Mouse (Mus musculus): Measurements from ENCODE around the gene Noc4l. TPM values are rescaled to one million over a fixed set of nuclear protein-coding genes. Genes with fewer than 3 reads are reported as not detected.
A peak's percentile ranks its signal among the peaks of the same experiment; 100 is the strongest.

Gene Noc4l
- 10 to 100 TPM; 20.3 to 25.1 TPM for total RNA-seq (2021)

GRCm38 (mm10) chr5:110652719-110653648 lies at the start of gene Noc4l, which contains the start of gene Ddx51:
Gene Noc4l, minus strand, starts transcription at chr5:110653417.
Gene Ddx51, plus strand, starts transcription at chr5:110653451.
- peak; percentile 95 to 97 for DNase-seq (ENCODE audit: low spot score in 2 of 2)
- intact Hi-C loops (cut with DNase I): no loop called here

- intact Hi-C loops (cut with DNase I): no loop called here
- no peak for DNase-seq (ENCODE audit: low spot score in 2 of 2)
Observed at GRCm38 (mm10) chr5:110698617-110699016, 45.4 kb upstream of the Noc4l start.

- intact Hi-C loops (cut with DNase I): no loop called here
- no peak for DNase-seq (ENCODE audit: low spot score in 2 of 2)
Observed at GRCm38 (mm10) chr5:110682041-110682440, 28.8 kb upstream of the Noc4l start.

- intact Hi-C loops (cut with DNase I): no loop called here
- DNase-seq (ENCODE audit: low spot score in 2 of 2): no peak
Observed at GRCm38 (mm10) chr5:110665486-110666121, 12.4 kb upstream of the Noc4l start.

- no peak for DNase-seq (ENCODE audit: low spot score in 2 of 2)
- intact Hi-C loops (cut with DNase I): no loop called here
Observed at GRCm38 (mm10) chr5:110664750-110665269, 11.6 kb upstream of the Noc4l start.

GRCm38 (mm10) chr5:110664041-110664440 lies 10.8 kb upstream of the Noc4l start:
- no peak for DNase-seq (ENCODE audit: low spot score in 2 of 2)
- intact Hi-C loops (cut with DNase I): no loop called here

- no peak for DNase-seq (ENCODE audit: low spot score in 2 of 2)
- intact Hi-C loops (cut with DNase I): no loop called here
Observed at GRCm38 (mm10) chr5:110659682-110660081, 6.5 kb upstream of the Noc4l start.

GRCm38 (mm10) chr5:110653686-110654085 lies 469 bp upstream of the Noc4l start:
- DNase-seq (ENCODE audit: low spot score in 2 of 2): no peak
- intact Hi-C loops (cut with DNase I): no loop called here

GRCm38 (mm10) chr5:110646377-110646776 lies 6.8 kb downstream of the Noc4l start:
- DNase-seq (ENCODE audit: low spot score in 2 of 2): no peak
- intact Hi-C loops (cut with DNase I): no loop called here

GRCm38 (mm10) chr5:110639459-110639858 lies 13.8 kb downstream of the Noc4l start:
- intact Hi-C loops (cut with DNase I): loop anchor here (5.0 kb wide), 1 partner anchor 282 kb away; no protein-coding TSS in a partner anchor
- peak; percentile 79 to 87 for DNase-seq (ENCODE audit: low spot score in 2 of 2)

- intact Hi-C loops (cut with DNase I): loop anchor here (5.0 kb wide), 1 partner anchor 281 kb away; no protein-coding TSS in a partner anchor
- DNase-seq (ENCODE audit: low spot score in 2 of 2): no peak
Observed at GRCm38 (mm10) chr5:110638306-110639074, 14.7 kb downstream of the Noc4l start.

GRCm38 (mm10) chr5:110635951-110636707 lies 17.1 kb downstream of the Noc4l start:
- no peak for DNase-seq (ENCODE audit: low spot score in 2 of 2)
- intact Hi-C loops (cut with DNase I): loop anchor here (1.0 to 5.0 kb wide), 2 partner anchors 142 to 279 kb away; no protein-coding TSS in a partner anchor

- intact Hi-C loops (cut with DNase I): no loop called here
- no peak for DNase-seq (ENCODE audit: low spot score in 2 of 2)
Observed at GRCm38 (mm10) chr5:110629525-110630120, 23.6 kb downstream of the Noc4l start.

- intact Hi-C loops (cut with DNase I): no loop called here
Observed at GRCm38 (mm10) chr5:110628156-110628555, 25.1 kb downstream of the Noc4l start.

GRCm38 (mm10) chr5:110627351-110627750 lies 25.9 kb downstream of the Noc4l start:
- intact Hi-C loops (cut with DNase I): no loop called here
- DNase-seq (ENCODE audit: low spot score in 2 of 2): no peak

More at GRCm38 (mm10) chr5:110628156-110628555, 25.1 kb downstream of the Noc4l start:
- no peak for DNase-seq (ENCODE audit: low spot score in 2 of 2)

GRCm38 (mm10) chr5:110624319-110624718 lies 28.9 kb downstream of the Noc4l start:
- DNase-seq (ENCODE audit: low spot score in 2 of 2): no peak
- intact Hi-C loops (cut with DNase I): no loop called here

- no peak for DNase-seq (ENCODE audit: low spot score in 2 of 2)
- intact Hi-C loops (cut with DNase I): no loop called here
Observed at GRCm38 (mm10) chr5:110619226-110619625, 34.0 kb downstream of the Noc4l start.

- DNase-seq (ENCODE audit: low spot score in 2 of 2): no peak
- intact Hi-C loops (cut with DNase I): no loop called here
Observed at GRCm38 (mm10) chr5:110611435-110612158, 41.6 kb downstream of the Noc4l start.
